Mouse (Mus musculus) MEL (cell line): ENCODE measurements around the gene Reep6. TPM values are rescaled to one million over a fixed set of nuclear protein-coding genes. Genes with fewer than 3 reads are reported as not detected.

ENCODE experiments used
- DNase-seq: peaks from one replicate; pipeline ENCODE4 v3.0.0; 2011; ENCODE audit warnings: low read depth, low spot score
- H3K27ac ChIP-seq: 2 replicates; pipeline ENCODE4 v1.5.1; 2012; ENCODE audit warnings: low read depth, mild to moderate bottlenecking, control low read depth, low read length, moderate library complexity; ENCODE audit not compliant: control insufficient read depth
- H3K27me3 ChIP-seq, 2 experiments: fragments of 150-350 bp in 1 of 2; sonication (generic) in 1 of 2; 2 replicates each; pipeline ENCODE4 v1.6.1; 2012; ENCODE audit warnings: low read length in 2 of 2, mild to moderate bottlenecking in 2 of 2, improper control_type of control experiment in 1 of 2, moderate library complexity in 1 of 2; ENCODE audit not compliant: insufficient read depth in 2 of 2, control insufficient read depth in 1 of 2
- H3K36me3 ChIP-seq, 2 experiments: 2 replicates each; pipeline ENCODE4 v1.6.1; 2012 to 2014; ENCODE audit warnings: low read length in 2 of 2, improper control_type of control experiment in 1 of 2, inconsistent platforms in 1 of 2, mild to moderate bottlenecking in 1 of 2; ENCODE audit not compliant: insufficient read depth in 2 of 2, control insufficient read depth in 1 of 2
- H3K4me1 ChIP-seq, 2 experiments: fragments of 150-350 bp in 1 of 2; sonication (generic) in 1 of 2; 2 replicates each; pipeline ENCODE4 v1.6.1; 2012; ENCODE audit warnings: low read length in 2 of 2, improper control_type of control experiment in 1 of 2, mild to moderate bottlenecking in 1 of 2; ENCODE audit not compliant: insufficient read depth in 2 of 2, control insufficient read depth in 1 of 2
- H3K4me3 ChIP-seq, 2 experiments: fragments of 150-350 bp in 1 of 2; sonication (generic) in 1 of 2; 2 replicates each; pipeline ENCODE4 v1.5.1; 2012; ENCODE audit warnings: low read depth in 2 of 2, low read length in 2 of 2, mild to moderate bottlenecking in 2 of 2, moderate library complexity in 2 of 2, control low read depth in 1 of 2, improper control_type of control experiment in 1 of 2; ENCODE audit not compliant: control insufficient read depth in 1 of 2, insufficient read depth in 1 of 2
- H3K79me2 ChIP-seq: 2 replicates; pipeline ENCODE4 v1.6.1; 2012; ENCODE audit warnings: mild to moderate bottlenecking, low read length, moderate library complexity; ENCODE audit not compliant: control insufficient read depth, poor library complexity, insufficient read depth
- H3K9ac ChIP-seq: 2 replicates; pipeline ENCODE4 v1.6.1; 2012; ENCODE audit warnings: low read depth, mild to moderate bottlenecking, control low read depth, low read length, moderate library complexity; ENCODE audit not compliant: control insufficient read depth, poor library complexity, severe bottlenecking
- H3K9me3 ChIP-seq: fragments of 150-350 bp; sonication (generic); replicated peaks from 2 replicates; pipeline ENCODE4 v1.6.1; 2012; ENCODE audit warnings: mild to moderate bottlenecking, low read length, improper control_type of control experiment, moderate library complexity; ENCODE audit not compliant: insufficient read depth
- CHD1 ChIP-seq: IDR thresholded peaks from 2 replicates; pipeline ENCODE4 v1.6.1; 2012; ENCODE audit warnings: low read depth, mild to moderate bottlenecking, inconsistent platforms, low read length, improper control_type of control experiment
- ELF1 ChIP-seq: IDR thresholded peaks from 2 replicates; pipeline ENCODE4 v1.6.1; 2014; ENCODE audit warnings: low read depth, mild to moderate bottlenecking, inconsistent platforms, low read length, improper control_type of control experiment, moderate library complexity
- EP300 ChIP-seq, 2 experiments: IDR thresholded peaks; 2 replicates each; pipeline ENCODE4 v1.6.1; 2011; ENCODE audit warnings: improper control_type of control experiment in 2 of 2, low read length in 2 of 2, low read depth in 1 of 2, mild to moderate bottlenecking in 1 of 2
- ETS1 ChIP-seq: IDR thresholded peaks from 2 replicates; pipeline ENCODE4 v1.6.1; 2012; ENCODE audit warnings: low read depth, mild to moderate bottlenecking, inconsistent platforms, low read length, improper control_type of control experiment, moderate library complexity
- GABPA ChIP-seq: IDR thresholded peaks from 2 replicates; pipeline ENCODE4 v1.6.1; 2012; ENCODE audit warnings: low read depth, mild to moderate bottlenecking, inconsistent platforms, low read length, improper control_type of control experiment, moderate library complexity
- GATA1 ChIP-seq: IDR thresholded peaks from 2 replicates; pipeline ENCODE4 v1.6.1; 2011; ENCODE audit warnings: low read depth, low read length, improper control_type of control experiment
- HCFC1 ChIP-seq: IDR thresholded peaks from 2 replicates; pipeline ENCODE4 v1.6.1; 2012; ENCODE audit warnings: low read depth, mild to moderate bottlenecking, inconsistent platforms, low read length, improper control_type of control experiment, moderate library complexity
- MAFK ChIP-seq: IDR thresholded peaks from 2 replicates; pipeline ENCODE4 v1.6.1; 2011; ENCODE audit warnings: low read depth, mild to moderate bottlenecking, low read length, improper control_type of control experiment, borderline replicate concordance
- MAX ChIP-seq: IDR thresholded peaks from 2 replicates; pipeline ENCODE4 v1.6.1; 2011; ENCODE audit warnings: low read length, improper control_type of control experiment
- MAZ ChIP-seq: IDR thresholded peaks from 2 replicates; pipeline ENCODE4 v1.6.1; 2012; ENCODE audit warnings: low read depth, mild to moderate bottlenecking, inconsistent platforms, low read length, improper control_type of control experiment
- MEF2A ChIP-seq: IDR thresholded peaks from 2 replicates; pipeline ENCODE4 v1.6.1; 2014; ENCODE audit warnings: low read depth, mild to moderate bottlenecking, inconsistent platforms, low read length, improper control_type of control experiment; ENCODE audit not compliant: poor library complexity, insufficient replicate concordance, severe bottlenecking; ENCODE audit errors: extremely low read depth
- MXI1 ChIP-seq: IDR thresholded peaks from 2 replicates; pipeline ENCODE4 v1.6.1; 2011; ENCODE audit warnings: mild to moderate bottlenecking, low read depth, low read length, improper control_type of control experiment
- MYB ChIP-seq: IDR thresholded peaks from 2 replicates; pipeline ENCODE4 v1.6.1; 2011; ENCODE audit warnings: mild to moderate bottlenecking, low read depth, low read length, improper control_type of control experiment
- NELFE ChIP-seq: IDR thresholded peaks from 2 replicates; pipeline ENCODE4 v1.6.1; 2011; ENCODE audit warnings: low read depth, low read length, improper control_type of control experiment
- NRF1 ChIP-seq: IDR thresholded peaks from 2 replicates; pipeline ENCODE4 v1.6.1; 2014; ENCODE audit warnings: low read depth, mild to moderate bottlenecking, inconsistent platforms, low read length, improper control_type of control experiment, moderate library complexity; ENCODE audit not compliant: poor library complexity, insufficient read depth, severe bottlenecking
- POLR2AphosphoS2 ChIP-seq: IDR thresholded peaks from 2 replicates; pipeline ENCODE4 v1.6.1; 2011; ENCODE audit warnings: low read length, improper control_type of control experiment
- POLR2AphosphoS5 ChIP-seq: IDR thresholded peaks from 2 replicates; pipeline ENCODE4 v1.6.1; 2012; ENCODE audit warnings: low read depth, borderline replicate concordance, mild to moderate bottlenecking, inconsistent platforms, low read length, moderate library complexity, mixed read lengths
- RCOR1 ChIP-seq: IDR thresholded peaks from 2 replicates; pipeline ENCODE4 v1.6.1; 2012; ENCODE audit warnings: low read depth, mild to moderate bottlenecking, inconsistent platforms, low read length, improper control_type of control experiment
- TAL1 ChIP-seq: IDR thresholded peaks from 2 replicates; pipeline ENCODE4 v1.6.1; 2012; ENCODE audit warnings: mild to moderate bottlenecking, inconsistent platforms, low read length, moderate library complexity, mixed read lengths
- TBP ChIP-seq: IDR thresholded peaks from 2 replicates; pipeline ENCODE4 v1.8.0; 2011; ENCODE audit warnings: low read depth, low read length, improper control_type of control experiment
- TCF12 ChIP-seq: IDR thresholded peaks from 2 replicates; pipeline ENCODE4 v1.6.1; 2014; ENCODE audit warnings: low read depth, mild to moderate bottlenecking, inconsistent platforms, low read length, improper control_type of control experiment, moderate library complexity
- UBTF ChIP-seq: IDR thresholded peaks from 2 replicates; pipeline ENCODE4 v1.6.1; 2012; ENCODE audit warnings: low read depth, mild to moderate bottlenecking, inconsistent platforms, low read length, improper control_type of control experiment, moderate library complexity, borderline replicate concordance; ENCODE audit not compliant: insufficient read depth
- ZNF384 ChIP-seq: IDR thresholded peaks from 2 replicates; pipeline ENCODE4 v1.6.1; 2012; ENCODE audit warnings: low read depth, mild to moderate bottlenecking, inconsistent platforms, low read length, improper control_type of control experiment
- polyA plus RNA-seq, 2 experiments: library from polyadenylated mRNA; stranded (reverse) in 1 of 2; unstranded in 1 of 2; fragments of >175 nt in 1 of 2; fragments of >200 nt in 1 of 2; gene quantifications; 2 replicates each; pipeline versions ENCODE4 v1.2.1 to v1.2.4; 2012; ENCODE audit warnings: low replicate concordance in 2 of 2, low read depth in 1 of 2; ENCODE audit not compliant: insufficient read length in 2 of 2, insufficient read depth in 1 of 2, missing spikeins in 1 of 2
- total RNA-seq: library from RNA; depleted of rRNA; stranded (reverse); fragments of 300-350 nt; gene quantifications from 2 replicates; pipeline ENCODE4 v1.2.3, GENCODE M21; 2012

Reep6 gene
- total and polyA plus RNA-seq, 3 experiments: 3.2 to 27.9 TPM; not detected in 1

GRCm38 (mm10) chr10:80344131-80344661, 14.4 kb downstream of the Reep6 start (continued):
- TF ChIP-seq HCFC1: 0 out of 2 replicates have a peak, but pooled peaks have one; percentile 10
- TF ChIP-seq TBP: peak; percentile 30; the same call in 1 of the 2 replicates
- TF ChIP-seq ZNF384: 0 out of 2 replicates have a peak, but pooled peaks have one; percentile 9
- no peak for TF ChIP-seq CHD1

- peak overlapping the region; percentile 39 to 44 for H3K4me3 ChIP-seq
- H3K4me1 ChIP-seq: peaks cover 11 to 24% of the 10 kb centered on the region in 2 experiments
- no peak for TF ChIP-seq RCOR1
- TF ChIP-seq GABPA: no peak
- TF ChIP-seq NELFE: no peak
- TF ChIP-seq MAZ: peak; percentile 92
- TF ChIP-seq TAL1: peak; percentile 69
- no peak for TF ChIP-seq MYB
- no peak for TF ChIP-seq POLR2AphosphoS5
- TF ChIP-seq NRF1: peak; percentile 67
- TF ChIP-seq ELF1: no peak
- TF ChIP-seq CHD1: no peak
- peak; percentile 59 for TF ChIP-seq MXI1
- TF ChIP-seq MAFK: no peak
- TF ChIP-seq TBP: no peak
- peak; percentile 79 for TF ChIP-seq TCF12
- no peak for TF ChIP-seq UBTF
- no peak for TF ChIP-seq POLR2AphosphoS2
- peak in 1 of 2 experiments; percentile 70; a peak in 2 of 4 replicates for TF ChIP-seq EP300 (IDR thresholded peaks at IDR 0.05; ENCODE audit: low read depth in 1 of 2, low read length in 2 of 2)
- no peak for TF ChIP-seq MEF2A
- no peak for TF ChIP-seq ZNF384
- TF ChIP-seq GATA1: no peak
- peak; percentile 49; the same call in 1 of the 2 replicates for TF ChIP-seq ETS1
- no peak for TF ChIP-seq MAX
- H3K9me3 ChIP-seq: no peaks in the 10 kb centered on the region
- peak; percentile 70 for DNase-seq
- H3K79me2 ChIP-seq: no peaks in the 10 kb centered on the region; the same call in 1 of the 2 replicates
- H3K27me3 ChIP-seq: no peaks in the 10 kb centered on the region
- peaks cover 0 to 14% of the 10 kb centered on the region in 2 experiments; a peak in 2 of 4 replicates for H3K36me3 ChIP-seq
- H3K9ac ChIP-seq: peak overlapping the region; percentile 52
- peak overlapping the region; percentile 97 for H3K27ac ChIP-seq
These were observed 15.4 kb downstream of the Reep6 start for GRCm38 (mm10) chr10:80345122-80345521.
